ENCODE assay signal across 8 mouse cellular contexts in genomic region chr2:157422854-157423705, GRCm38 (mm10). TPM values are rescaled to one million over a fixed set of nuclear protein-coding genes. Genes with fewer than 3 reads are reported as not detected.
DNase-seq lines count a peak whose midpoint lies in the region; ATAC-seq and TF ChIP-seq lines count a peak whose summit lies in the region.

No protein-coding gene starts in this region.

- 54% methylated on average over 11 of the region's 11 CpGs for WGBS in forebrain, embryonic 14.5 days
- WGBS in intestine, embryonic 16.5 days: 41% methylated on average over 11 of the region's 11 CpGs
- WGBS in liver, embryonic 15.5 days (ENCODE audit: insufficient replicate concordance): 50% methylated on average over 11 of the region's 11 CpGs
- WGBS in neural tube, embryonic 15.5 days: 40% methylated on average over 11 of the region's 11 CpGs

- no peaks in the 10 kb centered on the region for H3K36me3 ChIP-seq in forebrain, embryonic 14.5 days (ENCODE audit: control insufficient read depth, insufficient read depth, low read length)
- H3K36me3 ChIP-seq in intestine, embryonic 16.5 days (ENCODE audit: control insufficient read depth, insufficient read depth, low read length): no peaks in the 10 kb centered on the region
- no peaks in the 10 kb centered on the region for H3K36me3 ChIP-seq in liver, embryonic 15.5 days (replicated peaks)
- no peaks in the 10 kb centered on the region for H3K36me3 ChIP-seq in neural tube, embryonic 15.5 days

- H3K4me2 ChIP-seq in forebrain, embryonic 14.5 days (ENCODE audit: low read length): peak overlapping the region; percentile 87
- H3K4me2 ChIP-seq in intestine, embryonic 16.5 days (ENCODE audit: low read depth, low read length): peak overlapping the region; percentile 91
- H3K4me2 ChIP-seq in liver, embryonic 15.5 days: peak overlapping the region; percentile 66; the same call in 1 of the 2 replicates
- peak overlapping the region; percentile 90 for H3K4me2 ChIP-seq in neural tube, embryonic 15.5 days

- no peaks in the 10 kb centered on the region for H3K27me3 ChIP-seq in forebrain, embryonic 14.5 days (replicated peaks; ENCODE audit: control insufficient read depth, insufficient read depth, low read length)
- H3K27me3 ChIP-seq in intestine, embryonic 16.5 days (replicated peaks; ENCODE audit: control insufficient read depth, insufficient read depth, low read length): no peaks in the 10 kb centered on the region
- peaks cover 30% of the 10 kb centered on the region for H3K27me3 ChIP-seq in liver, embryonic 15.5 days
- H3K27me3 ChIP-seq in neural tube, embryonic 15.5 days (replicated peaks): no peaks in the 10 kb centered on the region

- peak overlapping the region; percentile 99 for H3K9ac ChIP-seq in forebrain, embryonic 14.5 days (ENCODE audit: low read length)
- peak overlapping the region; percentile 93 for H3K9ac ChIP-seq in intestine, embryonic 16.5 days (ENCODE audit: low read depth, low read length)
- no peak overlapping the region for H3K9ac ChIP-seq in liver, embryonic 15.5 days
- H3K9ac ChIP-seq in neural tube, embryonic 15.5 days (replicated peaks): peak overlapping the region; percentile 98

- no peak for TF ChIP-seq CTCF in layer of hippocampus, adult 2 months (conservative IDR thresholded peaks at IDR 0.05)

- ATAC-seq in forebrain, embryonic 14.5 days: no peak
- ATAC-seq in intestine, embryonic 16.5 days: peak; percentile 66
- peak; percentile 32; the same call in 1 of the 2 replicates for ATAC-seq in liver, embryonic 15.5 days (ENCODE audit: insufficient read depth)
- no peak for ATAC-seq in neural tube, embryonic 15.5 days (ENCODE audit: low FRiP score)

- no peak for DNase-seq in layer of hippocampus, adult 2 months (ENCODE audit: low spot score in 2 of 2)
- no peak for DNase-seq in layer of hippocampus, adult 9-10 months (ENCODE audit: low spot score)
- DNase-seq in forebrain, embryonic 14.5 days (ENCODE audit: low spot score): no peak
- no peak for DNase-seq in spleen, postnatal 4 days (ENCODE audit: low spot score in 2 of 2)
- DNase-seq in frontal cortex, adult 2 months (ENCODE audit: extremely low spot score in 1 of 2, low spot score in 1 of 2): no peak

- peak overlapping the region; percentile 80 for H3K4me3 ChIP-seq in layer of hippocampus, adult 2 months
- peak overlapping the region; percentile 84 for H3K4me3 ChIP-seq in forebrain, embryonic 14.5 days (ENCODE audit: low read depth, low read length)
- peak overlapping the region; percentile 88 for H3K4me3 ChIP-seq in intestine, embryonic 16.5 days (ENCODE audit: low read length)
- H3K4me3 ChIP-seq in liver, embryonic 15.5 days (replicated peaks): no peak overlapping the region
- H3K4me3 ChIP-seq in neural tube, embryonic 15.5 days (replicated peaks): peak overlapping the region; percentile 79

- peak overlapping the region; percentile 98 for H3K27ac ChIP-seq in layer of hippocampus, adult 2 months
- peak overlapping the region; percentile 95 for H3K27ac ChIP-seq in forebrain, embryonic 14.5 days (ENCODE audit: low read depth, low read length)
- H3K27ac ChIP-seq in intestine, embryonic 16.5 days (ENCODE audit: low read length): peak overlapping the region; percentile 98
- no peak overlapping the region for H3K27ac ChIP-seq in liver, embryonic 15.5 days (replicated peaks)
- peak overlapping the region; percentile 90 for H3K27ac ChIP-seq in neural tube, embryonic 15.5 days (replicated peaks)

- H3K4me1 ChIP-seq in forebrain, embryonic 14.5 days (ENCODE audit: control insufficient read depth, insufficient read depth, low read length): peaks cover 26% of the 10 kb centered on the region
- peaks cover 68% of the 10 kb centered on the region for H3K4me1 ChIP-seq in intestine, embryonic 16.5 days (ENCODE audit: control insufficient read depth, insufficient read depth, low read length)
- peaks cover 14% of the 10 kb centered on the region for H3K4me1 ChIP-seq in liver, embryonic 15.5 days (replicated peaks)
- H3K4me1 ChIP-seq in neural tube, embryonic 15.5 days: peaks cover 61% of the 10 kb centered on the region

- H3K9me3 ChIP-seq in forebrain, embryonic 14.5 days (replicated peaks; ENCODE audit: control insufficient read depth, low read length): no peaks in the 10 kb centered on the region
- H3K9me3 ChIP-seq in intestine, embryonic 16.5 days (ENCODE audit: control insufficient read depth, low read length): no peaks in the 10 kb centered on the region
- no peaks in the 10 kb centered on the region for H3K9me3 ChIP-seq in liver, embryonic 15.5 days (replicated peaks)
- H3K9me3 ChIP-seq in neural tube, embryonic 15.5 days (replicated peaks): no peaks in the 10 kb centered on the region

RNA-seq across cellular contexts. Expression of gene Src, which starts 4.8 kb away (rescaled TPM):
- total RNA-seq in layer of hippocampus, adult 2 months (2021): 100 to 1,000 TPM; 150 to 156 TPM
- 30.1 and 31.0 TPM in 2 replicates for polyA plus RNA-seq in forebrain, embryonic 14.5 days (2014; fragmentation: Nextera tagmentation; extraction: Ambion mirVana)
- 11.8 and 15.5 TPM in 2 replicates for polyA plus RNA-seq in intestine, embryonic 16.5 days (2015; fragmentation: Nextera tagmentation; extraction: Ambion mirVana)
- polyA plus RNA-seq in liver, embryonic 15.5 days (2015; fragmentation: Nextera tagmentation; extraction: Ambion mirVana): 1.8 and 2.2 TPM in 2 replicates
- 25.4 and 33.0 TPM in 2 replicates for polyA plus RNA-seq in neural tube, embryonic 15.5 days (2015; fragmentation: Nextera tagmentation; extraction: Ambion mirVana)
- polyA plus RNA-seq in frontal cortex, adult 2 months (2012; rRNA removed): 82.0 and 91.2 TPM in 2 replicates

RNA-seq across cellular contexts. Expression of gene Manbal, which starts 55.7 kb away (rescaled TPM):
- total RNA-seq in layer of hippocampus, adult 2 months (2021): 10 to 100 TPM; 52.0 to 55.7 TPM
- 72.7 and 78.5 TPM in 2 replicates for polyA plus RNA-seq in forebrain, embryonic 14.5 days (2014; fragmentation: Nextera tagmentation; extraction: Ambion mirVana)
- polyA plus RNA-seq in intestine, embryonic 16.5 days (2015; fragmentation: Nextera tagmentation; extraction: Ambion mirVana): 66.8 and 71.3 TPM in 2 replicates
- 21.8 and 22.3 TPM in 2 replicates for polyA plus RNA-seq in liver, embryonic 15.5 days (2015; fragmentation: Nextera tagmentation; extraction: Ambion mirVana)
- polyA plus RNA-seq in neural tube, embryonic 15.5 days (2015; fragmentation: Nextera tagmentation; extraction: Ambion mirVana): 110 and 112 TPM in 2 replicates
- 98.3 and 103 TPM in 2 replicates for polyA plus RNA-seq in frontal cortex, adult 2 months (2012; rRNA removed)

Comparison
In these comparisons a context has a peak if more than half of its experiments do, and no peak if none do; other contexts are left out.
1. ATAC-seq: peak in intestine, embryonic 16.5 days (single experiment) and liver, embryonic 15.5 days (single experiment); none in forebrain, embryonic 14.5 days (single experiment) and neural tube, embryonic 15.5 days (single experiment).
2. Peak in every context shown above with its lines, with median percentiles within 50 percentile points of each other: H3K4me2 ChIP-seq.